Mouse (Mus musculus): ENCODE results near the gene Ptx4.

Gene Ptx4

GRCm38 (mm10) chr17:25169706-25170105 lies 49.1 kb downstream of the Ptx4 start:
- in situ Hi-C loops (cut with MboI; ENCODE audit: low pct_unique_long_range_greater_than_20kb in 1 of 2, low sequenced_read_pairs in 2 of 2, unreplicated experiment in 1 of 2) = no loop called here

- in situ Hi-C loops (cut with MboI; ENCODE audit: low pct_unique_long_range_greater_than_20kb in 1 of 2, low sequenced_read_pairs in 2 of 2, unreplicated experiment in 1 of 2) = no loop called here
Observed at GRCm38 (mm10) chr17:25172558-25172957, 52.0 kb downstream of the Ptx4 start.

All from mouse embryonic stem cell (cell line).